Comparison of ENCODE assay signal across 8 mouse cellular contexts in the genomic region with DNA sequence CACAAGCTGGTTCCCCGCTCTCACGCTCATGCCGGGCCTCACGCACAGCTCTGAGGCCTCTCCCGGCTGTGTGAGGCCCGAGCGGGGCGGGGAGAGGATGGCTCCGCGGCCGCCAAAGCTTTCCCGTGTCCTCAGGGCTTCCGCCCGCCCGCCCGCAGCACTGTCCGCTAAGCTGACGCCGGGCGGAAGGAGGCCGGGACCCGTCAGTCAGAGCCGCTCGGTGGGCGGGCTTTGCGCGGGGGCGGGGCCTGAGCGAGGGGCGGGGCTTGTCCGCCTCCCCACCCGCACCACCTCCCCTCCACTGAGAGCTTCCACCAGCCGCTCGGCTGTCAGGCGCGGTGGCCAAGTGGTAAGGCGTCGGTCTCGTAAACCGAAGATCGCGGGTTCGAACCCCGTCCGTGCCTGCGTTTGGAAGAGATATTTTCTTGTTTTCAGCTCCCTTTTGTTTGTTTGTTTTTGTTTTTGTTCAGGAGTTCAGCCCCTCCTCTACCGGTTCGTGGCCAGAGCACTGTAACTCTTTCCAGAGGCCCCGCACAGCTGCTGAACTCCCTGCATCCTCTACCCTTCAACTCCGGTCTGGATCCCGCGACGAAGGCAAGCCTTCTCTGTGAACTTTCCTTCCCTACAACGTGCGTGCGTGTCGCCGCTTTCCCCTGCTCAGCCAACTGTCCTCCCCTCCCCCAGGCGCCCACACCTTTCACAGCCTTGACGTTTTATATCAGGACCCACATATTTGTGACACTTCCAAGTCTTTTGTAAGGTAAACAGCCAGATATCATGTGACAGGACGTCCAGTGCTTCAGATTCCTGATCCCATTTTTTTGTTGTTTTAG.
DNase-seq lines count a peak whose midpoint lies in the region; ATAC-seq lines count a peak whose summit lies in the region.

No protein-coding gene starts in this region.

- H3K27me3 ChIP-seq in hindbrain, embryonic 13.5 days = peaks cover 12% of the 10 kb centered on the region

- peak; percentile 93 for ATAC-seq in hindbrain, embryonic 13.5 days (ENCODE audit: low FRiP score)

- WGBS in hindbrain, embryonic 13.5 days = under 1% methylated on average over 53 of the region's 61 CpGs

- DNase-seq in Muller cell, postnatal 12 days (ENCODE audit: inconsistent ontology term) = peak; percentile 97
- peak; percentile 97 for DNase-seq in cerebellum, adult 9-11 months
- DNase-seq in frontal cortex, postnatal 10 days (ENCODE audit: low spot score in 2 of 2) = peak; percentile 87 to 95
- DNase-seq in layer of hippocampus, postnatal 25 days (ENCODE audit: extremely low spot score in 1 of 2, low spot score in 1 of 2) = peak; percentile 100
- DNase-seq in lung, postnatal 25 days (ENCODE audit: low spot score) = peak; percentile 94
- DNase-seq in retina, embryonic 14.5 days (ENCODE audit: low spot score) = peak; percentile 95
- peak; percentile 98 for DNase-seq in thymus, postnatal 4 days

- H3K36me3 ChIP-seq in hindbrain, embryonic 13.5 days = peaks cover 6% of the 10 kb centered on the region

- peaks cover 37% of the 10 kb centered on the region for H3K4me1 ChIP-seq in hindbrain, embryonic 13.5 days (replicated peaks)

- no peaks in the 10 kb centered on the region for H3K9me3 ChIP-seq in hindbrain, embryonic 13.5 days

- peak overlapping the region; percentile 79 for H3K4me3 ChIP-seq in hindbrain, embryonic 13.5 days

- H3K9ac ChIP-seq in hindbrain, embryonic 13.5 days = peak overlapping the region; percentile 93

- H3K4me2 ChIP-seq in hindbrain, embryonic 13.5 days = peak overlapping the region; percentile 67

- peak overlapping the region; percentile 98 for H3K27ac ChIP-seq in hindbrain, embryonic 13.5 days

Comparison
In these comparisons a context has a peak if more than half of its experiments do, and no peak if none do; other contexts are left out.
1. Peak in every context shown above with its lines: DNase-seq, ATAC-seq, H3K4me3 ChIP-seq and H3K27ac ChIP-seq.